8 mouse cellular contexts compared by ENCODE assay signal in genomic region chr2:91526294-91527146, GRCm38 (mm10). TPM values are rescaled to one million over a fixed set of nuclear protein-coding genes. Genes with fewer than 3 reads are reported as not detected.
DNase-seq lines count a peak whose midpoint lies in the region; ATAC-seq and TF ChIP-seq lines count a peak whose summit lies in the region.

Gene Ckap5, plus strand, starts transcription at chr2:91526762.

- DNase-seq in MEL (ENCODE audit: low read depth, low spot score) = peak; percentile 96
- DNase-seq in cerebellum, adult 2 months = peak; percentile 95
- peak; percentile 96 for DNase-seq in forebrain, postnatal 0 days
- peak; percentile 92 for DNase-seq in heart, postnatal 4 days
- DNase-seq in layer of hippocampus, adult 8-10 months (ENCODE audit: low spot score in 2 of 2) = peak; percentile 92
- peak; percentile 87 for DNase-seq in ovary, adult 18-20 months (ENCODE audit: low spot score)
- peak; percentile 90 for DNase-seq in thymus, postnatal 0 days (ENCODE audit: low spot score)

- H3K27me3 ChIP-seq in MEL (ENCODE audit: control insufficient read depth in 1 of 2, insufficient read depth in 2 of 2, low read length in 2 of 2) = no peaks in the 10 kb centered on the region
- H3K27me3 ChIP-seq in cerebellum, adult 2 months (ENCODE audit: control insufficient read depth, insufficient read depth, low read length) = no peaks in the 10 kb centered on the region
- no peaks in the 10 kb centered on the region for H3K27me3 ChIP-seq in forebrain, postnatal 0 days (ENCODE audit: insufficient read depth, low read length)
- H3K27me3 ChIP-seq in lung, embryonic 15.5 days = no peaks in the 10 kb centered on the region

- no peaks in the 10 kb centered on the region for H3K9me3 ChIP-seq in MEL (replicated peaks; ENCODE audit: insufficient read depth, low read length)
- H3K9me3 ChIP-seq in forebrain, postnatal 0 days (ENCODE audit: low read length) = no peaks in the 10 kb centered on the region
- no peaks in the 10 kb centered on the region for H3K9me3 ChIP-seq in lung, embryonic 15.5 days

- ATAC-seq in forebrain, postnatal 0 days = peak; percentile 99
- peak; percentile 97 for ATAC-seq in lung, embryonic 15.5 days (ENCODE audit: borderline replicate concordance, extremely low read depth, low FRiP score, low TSS enrichment)

- H3K4me2 ChIP-seq in forebrain, postnatal 0 days (ENCODE audit: low read depth) = peak within 1 kb of the TSS; percentile 65
- H3K4me2 ChIP-seq in lung, embryonic 15.5 days = peak within 1 kb of the TSS; percentile 75

- WGBS in cerebellum, adult 2 months = 1% methylated on average over 64 of the region's 64 CpGs
- under 1% methylated on average over 63 of the region's 64 CpGs for WGBS in forebrain, postnatal 0 days
- 1% methylated on average over 64 of the region's 64 CpGs for WGBS in lung, embryonic 15.5 days

- no peak; a peak in 1 of 4 replicates for TF ChIP-seq EP300 in MEL (IDR thresholded peaks at IDR 0.05; ENCODE audit: low read depth in 1 of 2, low read length in 2 of 2)

- TF ChIP-seq CTCF in MEL (IDR thresholded peaks at IDR 0.05 in 2 of 3, conservative IDR thresholded peaks at IDR 0.05 in 1 of 3; ENCODE audit: control insufficient read depth in 1 of 3, insufficient read depth in 1 of 3, low read depth in 2 of 3, low read length in 3 of 3, poor library complexity in 1 of 3, severe bottlenecking in 1 of 3) = no peak
- no peak; the same call in 1 of the 2 replicates for TF ChIP-seq CTCF in cerebellum, adult 2 months (IDR thresholded peaks at IDR 0.05; ENCODE audit: borderline replicate concordance, insufficient read depth, low read depth, low read length)
- peak; percentile 67 for TF ChIP-seq CTCF in forebrain, postnatal 0 days (IDR thresholded peaks at IDR 0.05; ENCODE audit: low read depth)

- H3K9ac ChIP-seq in MEL (ENCODE audit: control insufficient read depth, low read depth, low read length, poor library complexity, severe bottlenecking) = peak within 1 kb of the TSS; percentile 96
- H3K9ac ChIP-seq in forebrain, postnatal 0 days = peak within 1 kb of the TSS; percentile 92
- H3K9ac ChIP-seq in lung, embryonic 15.5 days = peak within 1 kb of the TSS; percentile 94

- H3K4me1 ChIP-seq in MEL (ENCODE audit: control insufficient read depth in 1 of 2, insufficient read depth in 2 of 2, low read length in 2 of 2) = peaks cover 8 to 10% of the 10 kb centered on the region in 2 experiments
- peaks cover 9% of the 10 kb centered on the region; the same call in 1 of the 2 replicates for H3K4me1 ChIP-seq in cerebellum, adult 2 months (ENCODE audit: control insufficient read depth, insufficient read depth, low read length)
- no peaks in the 10 kb centered on the region for H3K4me1 ChIP-seq in forebrain, postnatal 0 days (ENCODE audit: insufficient read depth)
- H3K4me1 ChIP-seq in lung, embryonic 15.5 days = peaks cover 14% of the 10 kb centered on the region

- H3K36me3 ChIP-seq in MEL (ENCODE audit: control insufficient read depth in 1 of 2, insufficient read depth in 2 of 2, low read length in 2 of 2) = peaks cover 2 to 10% of the 10 kb centered on the region in 2 experiments; a peak in 3 of 4 replicates
- H3K36me3 ChIP-seq in forebrain, postnatal 0 days (ENCODE audit: insufficient read depth) = no peaks in the 10 kb centered on the region
- H3K36me3 ChIP-seq in lung, embryonic 15.5 days = no peaks in the 10 kb centered on the region

- peak within 1 kb of the TSS; percentile 54 for H3K27ac ChIP-seq in MEL (ENCODE audit: control insufficient read depth, low read depth, low read length)
- peak within 1 kb of the TSS; percentile 46 for H3K27ac ChIP-seq in cerebellum, adult 2 months (ENCODE audit: insufficient read depth, low read length)
- peak within 1 kb of the TSS; percentile 88 for H3K27ac ChIP-seq in forebrain, postnatal 0 days (ENCODE audit: low read depth, low read length)
- peak within 1 kb of the TSS; percentile 81 for H3K27ac ChIP-seq in lung, embryonic 15.5 days

- no peak for TF ChIP-seq RAD21 in MEL (IDR thresholded peaks at IDR 0.05; ENCODE audit: low read depth, low read length)

- H3K4me3 ChIP-seq in MEL (ENCODE audit: control insufficient read depth in 1 of 2, insufficient read depth in 1 of 2, low read depth in 2 of 2, low read length in 2 of 2) = peak within 1 kb of the TSS; percentile 63 to 74
- peak within 1 kb of the TSS; percentile 95 for H3K4me3 ChIP-seq in cerebellum, adult 2 months (replicated peaks; ENCODE audit: insufficient read depth, low read depth, low read length)
- H3K4me3 ChIP-seq in forebrain, postnatal 0 days (ENCODE audit: low read depth, low read length) = peak within 1 kb of the TSS; percentile 82
- peak within 1 kb of the TSS; percentile 95 for H3K4me3 ChIP-seq in lung, embryonic 15.5 days

- peaks cover 41% of the 10 kb centered on the region for H3K79me2 ChIP-seq in MEL (ENCODE audit: control insufficient read depth, insufficient read depth, low read length, poor library complexity)

- peak; percentile 47 to 70; a peak in 3 of 4 replicates for TF ChIP-seq POLR2A in MEL (IDR thresholded peaks at IDR 0.05; ENCODE audit: control insufficient read depth in 1 of 2, insufficient read depth in 1 of 2, low read depth in 1 of 2, low read length in 2 of 2, poor library complexity in 1 of 2)
- peak; percentile 24; the same call in 1 of the 2 replicates for TF ChIP-seq POLR2A in cerebellum, adult 2 months (IDR thresholded peaks at IDR 0.05; ENCODE audit: borderline replicate concordance, insufficient read depth, low read length)

TF ChIP-seq in MEL, 35 proteins besides CTCF, POLR2A, EP300 and RAD21 (continues in another document):
- TF ChIP-seq MAX (IDR thresholded peaks at IDR 0.05; ENCODE audit: low read length) = peak; percentile 85
- TF ChIP-seq TAL1 (IDR thresholded peaks at IDR 0.05; ENCODE audit: low read length) = no peak
- TF ChIP-seq GABPA (IDR thresholded peaks at IDR 0.05; ENCODE audit: low read depth, low read length) = no peak
- peak; percentile 46; the same call in 1 of the 2 replicates for TF ChIP-seq E2F4 (IDR thresholded peaks at IDR 0.05; ENCODE audit: borderline replicate concordance, low read depth, low read length)
- peak; percentile 56 for TF ChIP-seq NRF1 (IDR thresholded peaks at IDR 0.05; ENCODE audit: insufficient read depth, low read depth, low read length, poor library complexity, severe bottlenecking)
- no peak; the same call in 1 of the 2 replicates for TF ChIP-seq ETS1 (IDR thresholded peaks at IDR 0.05; ENCODE audit: low read depth, low read length)
- TF ChIP-seq MYC (IDR thresholded peaks at IDR 0.05; ENCODE audit: low read depth, low read length) = peak; percentile 43; the same call in 1 of the 2 replicates
- no peak for TF ChIP-seq CHD1 (IDR thresholded peaks at IDR 0.05; ENCODE audit: low read depth, low read length)
- TF ChIP-seq BHLHE40 (IDR thresholded peaks at IDR 0.05; ENCODE audit: borderline replicate concordance, low read depth, low read length) = no peak; the same call in 1 of the 2 replicates
- no peak for TF ChIP-seq MAFK (IDR thresholded peaks at IDR 0.05; ENCODE audit: borderline replicate concordance, low read depth, low read length)
- no peak for TF ChIP-seq ZC3H11A (IDR thresholded peaks at IDR 0.05; ENCODE audit: low read depth, low read length)
- TF ChIP-seq USF2 (IDR thresholded peaks at IDR 0.05; ENCODE audit: borderline replicate concordance in 1 of 2, insufficient read depth in 1 of 2, low read depth in 1 of 2, low read length in 2 of 2) = no peak
- no peak for TF ChIP-seq RCOR1 (IDR thresholded peaks at IDR 0.05; ENCODE audit: low read depth, low read length)
- peak; percentile 86 for TF ChIP-seq USF1 (IDR thresholded peaks at IDR 0.05; ENCODE audit: low read depth, low read length)
- peak; percentile 56; the same call in 1 of the 2 replicates for TF ChIP-seq KAT2A (conservative IDR thresholded peaks at IDR 0.05; ENCODE audit: low read depth, low read length)
- no peak for TF ChIP-seq GATA1 (IDR thresholded peaks at IDR 0.05; ENCODE audit: low read depth, low read length)
- no peak for TF ChIP-seq JUND (IDR thresholded peaks at IDR 0.05; ENCODE audit: low read depth, low read length)
- TF ChIP-seq CHD2 (IDR thresholded peaks at IDR 0.05; ENCODE audit: low read length) = peak; percentile 80
- TF ChIP-seq ZNF384 (IDR thresholded peaks at IDR 0.05; ENCODE audit: low read depth, low read length) = peak; percentile 96
- no peak for TF ChIP-seq SMC3 (IDR thresholded peaks at IDR 0.05; ENCODE audit: low read depth, low read length)
- TF ChIP-seq MEF2A (IDR thresholded peaks at IDR 0.05; ENCODE audit: extremely low read depth, insufficient replicate concordance, low read depth, low read length, poor library complexity, severe bottlenecking) = no peak
- no peak for TF ChIP-seq ELF1 (IDR thresholded peaks at IDR 0.05; ENCODE audit: low read depth, low read length)
- TF ChIP-seq MYB (IDR thresholded peaks at IDR 0.05; ENCODE audit: low read depth, low read length) = peak; percentile 86
- TF ChIP-seq TCF12 (IDR thresholded peaks at IDR 0.05; ENCODE audit: low read depth, low read length) = no peak; the same call in 1 of the 2 replicates
- TF ChIP-seq ZMIZ1 (IDR thresholded peaks at IDR 0.05; ENCODE audit: low read depth, low read length) = peak; percentile 66; the same call in 1 of the 2 replicates
- TF ChIP-seq NELFE (IDR thresholded peaks at IDR 0.05; ENCODE audit: low read depth, low read length) = peak; percentile 58
- no peak for TF ChIP-seq UBTF (IDR thresholded peaks at IDR 0.05; ENCODE audit: borderline replicate concordance, insufficient read depth, low read depth, low read length)
- no peak for TF ChIP-seq POLR2AphosphoS5 (IDR thresholded peaks at IDR 0.05; ENCODE audit: borderline replicate concordance, low read depth, low read length)
- TF ChIP-seq SIN3A (IDR thresholded peaks at IDR 0.05; ENCODE audit: low read length) = peak; percentile 96
- TF ChIP-seq HCFC1 (IDR thresholded peaks at IDR 0.05; ENCODE audit: low read depth, low read length) = peak; percentile 86
- peak; percentile 29 for TF ChIP-seq MAZ (IDR thresholded peaks at IDR 0.05; ENCODE audit: low read depth, low read length)

RNA-seq across cellular contexts. Expression of gene Ckap5, which starts in this region (rescaled TPM):
- 57.1 and 64.7 TPM in 2 replicates for total RNA-seq in MEL (2012; rRNA removed)
- polyA plus RNA-seq in MEL (2012; ENCODE audit: insufficient read depth in 1 of 2, insufficient read length in 2 of 2, low read depth in 1 of 2, low replicate concordance in 2 of 2, missing spikeins in 1 of 2) = 10 to 100 TPM; 44.0 to 45.3 TPM
- 97.8 and 121 TPM in 2 replicates for polyA plus RNA-seq in cerebellum, adult 2 months (2012; rRNA removed)
- total RNA-seq in forebrain, postnatal 0 days (2014; rRNA removed) = 119 and 142 TPM in 2 replicates
- polyA plus RNA-seq in forebrain, postnatal 0 days (2015; fragmentation: Nextera tagmentation; extraction: Ambion mirVana) = 66.1 and 103 TPM in 2 replicates
- 100 to 1,000 TPM in 1 of 2 experiments, 10 to 100 TPM in 1; 91.2 to 102 TPM for total RNA-seq in heart, postnatal 4 days (2021)
- 100 to 1,000 TPM; 121 to 126 (median 123) TPM for total RNA-seq in layer of hippocampus, adult 8-10 months (2022)
- 102 and 105 TPM in 2 replicates for polyA plus RNA-seq in lung, embryonic 15.5 days (2015; fragmentation: Nextera tagmentation; extraction: Ambion mirVana)
- 82.1 and 95.1 TPM in 2 replicates for polyA plus RNA-seq in thymus, postnatal 0 days (2015; fragmentation: Nextera tagmentation; extraction: Ambion mirVana)

Comparison
In these comparisons a context has a peak if more than half of its experiments do, and no peak if none do; other contexts are left out.
1. Peak in every context shown above with its lines: DNase-seq, ATAC-seq, H3K4me3 ChIP-seq and H3K27ac ChIP-seq.